Mouse (Mus musculus) liver, embryonic 16.5 days (tissue): Measurements from ENCODE around the gene Dnal4. TPM values are rescaled to one million over a fixed set of nuclear protein-coding genes. Genes with fewer than 3 reads are reported as not detected.
"Not testable (repeated sequence)": the region's sequence is repeated elsewhere in the genome, so short reads cannot be mapped to it uniquely, and the experiment has no call there.

Source experiments
- ATAC-seq: fragments of 200-750 bp; cut with Nextera tagmentation; 2 replicates; pipeline ENCODE4 v1.8.0; 2017; ENCODE audit warnings: low read depth, mild to moderate bottlenecking, moderate number of reproducible peaks, moderate library complexity
- H3K27ac ChIP-seq: fragments of 300-500 bp; sonication (generic); 2 replicates; pipeline ENCODE4 v1.5.1; 2014; ENCODE audit warnings: mild to moderate bottlenecking, low read length
- H3K27me3 ChIP-seq: fragments of 300-500 bp; sonication (generic); 2 replicates; pipeline ENCODE4 v1.6.1; 2014; ENCODE audit warnings: low read depth, low read length, mixed read lengths; ENCODE audit not compliant: control insufficient read depth, insufficient read depth
- H3K36me3 ChIP-seq: fragments of 300-500 bp; sonication (generic); 2 replicates; pipeline ENCODE4 v1.6.1; 2014; ENCODE audit warnings: mild to moderate bottlenecking; ENCODE audit not compliant: control insufficient read depth, insufficient read depth
- H3K4me1 ChIP-seq: fragments of 300-500 bp; sonication (generic); 2 replicates; pipeline ENCODE4 v1.6.1; 2014; ENCODE audit warnings: low read depth, low read length, mixed read lengths; ENCODE audit not compliant: control insufficient read depth
- H3K4me2 ChIP-seq: fragments of 300-500 bp; sonication (generic); 2 replicates; pipeline ENCODE4 v1.6.1; 2014; ENCODE audit warnings: low read depth, low read length, mixed read lengths
- H3K4me3 ChIP-seq: fragments of 300-500 bp; sonication (generic); 2 replicates; pipeline ENCODE4 v1.5.1; 2014; ENCODE audit warnings: low read depth, mild to moderate bottlenecking, low read length
- H3K9ac ChIP-seq: fragments of 300-500 bp; sonication (generic); 2 replicates; pipeline ENCODE4 v1.6.1; 2014; ENCODE audit warnings: low read depth, low read length
- H3K9me3 ChIP-seq: fragments of 300-500 bp; sonication (generic); replicated peaks from 2 replicates; pipeline ENCODE4 v1.6.1; 2016; ENCODE audit warnings: low read length; ENCODE audit not compliant: control insufficient read depth
- WGBS: fragments of 180-500 bp; shearing (Covaris S2); extraction: QIAGEN DNeasy Blood & Tissue Kit; methylation state at CpG from one replicate; pipeline ENCODE4 v1.1.7; 2014; ENCODE audit not compliant: insufficient replicate concordance; 5-methylcytosine and 5-hydroxymethylcytosine counted together
- polyA plus RNA-seq: library from polyadenylated mRNA; unstranded; fragments of >200 nt; fragmentation: Nextera tagmentation; extraction: Ambion mirVana; gene quantifications from 2 replicates; pipeline ENCODE4 v1.2.1, GENCODE M21; 2015

The Dnal4 gene
- polyA plus RNA-seq, 1 experiment from 2014 or later, result 8.3 TPM

- not testable (repeated sequence) for H3K36me3 ChIP-seq, H3K9me3 ChIP-seq, H3K27ac ChIP-seq, H3K27me3 ChIP-seq, H3K4me2 ChIP-seq, H3K4me3 ChIP-seq, H3K4me1 ChIP-seq, ATAC-seq, H3K9ac ChIP-seq
- 28% methylated on average over 2 of the region's 2 CpGs for WGBS
Observed at GRCm38 (mm10) chr15:79812840-79813239, 35.2 kb upstream of the Dnal4 start.

- no peak overlapping the region for H3K4me3 ChIP-seq
- no peak overlapping the region for H3K27ac ChIP-seq
- 38% methylated on average over 4 of the region's 4 CpGs for WGBS
- H3K9me3 ChIP-seq, result no peaks in the 10 kb centered on the region
- H3K9ac ChIP-seq, result no peak overlapping the region
- H3K4me1 ChIP-seq, result no peaks in the 10 kb centered on the region
- no peak for ATAC-seq
- no peaks in the 10 kb centered on the region for H3K36me3 ChIP-seq
- H3K27me3 ChIP-seq, result peaks cover 26% of the 10 kb centered on the region
- no peak overlapping the region for H3K4me2 ChIP-seq
Observed at GRCm38 (mm10) chr15:79810997-79811396, 33.3 kb upstream of the Dnal4 start.

- no peaks in the 10 kb centered on the region for H3K4me1 ChIP-seq
- H3K4me3 ChIP-seq, result no peak overlapping the region
- H3K27me3 ChIP-seq, result peaks cover 35% of the 10 kb centered on the region
- H3K9ac ChIP-seq, result no peak overlapping the region
- ATAC-seq, result no peak
- H3K4me2 ChIP-seq, result no peak overlapping the region
- no peak overlapping the region for H3K27ac ChIP-seq
- WGBS, result 37% methylated on average over 3 of the region's 3 CpGs
- H3K9me3 ChIP-seq, result no peaks in the 10 kb centered on the region
- H3K36me3 ChIP-seq, result no peaks in the 10 kb centered on the region
Observed at GRCm38 (mm10) chr15:79810061-79810460, 32.4 kb upstream of the Dnal4 start.

DNA sequence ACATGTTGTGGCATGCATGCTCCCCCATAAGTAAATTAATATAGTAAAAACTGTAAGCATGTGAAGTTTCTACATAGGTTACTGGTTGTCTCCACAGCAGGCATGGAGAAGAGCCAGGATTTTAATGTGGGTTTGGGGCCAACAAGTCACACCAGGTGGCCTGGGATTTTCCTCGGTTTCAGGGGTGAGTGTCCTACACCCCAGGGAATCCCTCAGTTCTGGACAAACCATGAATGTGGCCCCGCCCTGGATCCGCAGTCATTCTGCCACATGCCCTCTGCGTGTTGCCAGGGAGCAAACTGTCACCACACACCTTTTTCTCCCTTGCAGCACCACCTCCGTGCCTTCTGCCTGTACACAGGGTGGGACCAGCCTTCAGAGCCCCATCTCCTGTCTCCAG is 31.0 kb upstream of the Dnal4 start:
- no peaks in the 10 kb centered on the region for H3K9me3 ChIP-seq
- H3K4me3 ChIP-seq, result no peak overlapping the region
- H3K27ac ChIP-seq, result no peak overlapping the region
- H3K4me2 ChIP-seq, result no peak overlapping the region
- H3K4me1 ChIP-seq, result no peaks in the 10 kb centered on the region; the same call in none of the 2 replicates
- 46% methylated on average over 5 of the region's 5 CpGs for WGBS
- peaks cover 47% of the 10 kb centered on the region for H3K27me3 ChIP-seq
- H3K36me3 ChIP-seq, result no peaks in the 10 kb centered on the region
- no peak for ATAC-seq
- H3K9ac ChIP-seq, result no peak overlapping the region

GRCm38 (mm10) chr15:79808114-79808513 is 30.5 kb upstream of the Dnal4 start:
- no peaks in the 10 kb centered on the region for H3K9me3 ChIP-seq

GRCm38 (mm10) chr15:79807050-79807449 is 29.4 kb upstream of the Dnal4 start:
- Histone ChIP-seq H3K27me3 (peaks cover 63% of the 10 kb centered on the region), H3K9ac (no peak overlapping the region), H3K4me3 (no peak overlapping the region), H3K27ac (no peak overlapping the region), H3K4me2 (no peak overlapping the region), H3K36me3 (no peaks in the 10 kb centered on the region), H3K4me1 (no peaks in the 10 kb centered on the region; the same call in none of the 2 replicates), H3K9me3 (no peaks in the 10 kb centered on the region)
- no peak for ATAC-seq
- WGBS, result 27% methylated on average over 1 of the region's 1 CpGs

More at GRCm38 (mm10) chr15:79808114-79808513, 30.5 kb upstream of the Dnal4 start:
- WGBS, result 22% methylated on average over 5 of the region's 5 CpGs
- no peak for ATAC-seq
- Histone ChIP-seq H3K4me1 (no peaks in the 10 kb centered on the region; the same call in none of the 2 replicates), H3K27ac (no peak overlapping the region), H3K27me3 (peaks cover 53% of the 10 kb centered on the region), H3K4me3 (no peak overlapping the region), H3K9ac (no peak overlapping the region), H3K4me2 (no peak overlapping the region), H3K36me3 (no peaks in the 10 kb centered on the region)

GRCm38 (mm10) chr15:79805246-79805645 is 27.6 kb upstream of the Dnal4 start:
- Histone ChIP-seq H3K4me2 (no peak overlapping the region), H3K27ac (no peak overlapping the region), H3K4me1 (no peaks in the 10 kb centered on the region; the same call in none of the 2 replicates), H3K9me3 (no peaks in the 10 kb centered on the region), H3K36me3 (no peaks in the 10 kb centered on the region), H3K9ac (no peak overlapping the region), H3K27me3 (peaks cover 70% of the 10 kb centered on the region), H3K4me3 (no peak overlapping the region)
- 25% methylated on average over 8 of the region's 8 CpGs for WGBS
- ATAC-seq, result no peak

GRCm38 (mm10) chr15:79804352-79805071 is 26.9 kb upstream of the Dnal4 start, which contains the start of gene Nptxr:
Nptxr (minus strand) TSS chr15:79804766.
- peaks cover 70% of the 10 kb centered on the region for H3K27me3 ChIP-seq
- no peaks in the 10 kb centered on the region; the same call in none of the 2 replicates for H3K4me1 ChIP-seq
- H3K4me3 ChIP-seq, result peak within 1 kb of the TSS; percentile 55
- H3K9ac ChIP-seq, result no peak within 1 kb of the TSS
- no peaks in the 10 kb centered on the region for H3K9me3 ChIP-seq
- H3K36me3 ChIP-seq, result no peaks in the 10 kb centered on the region
- H3K27ac ChIP-seq, result no peak within 1 kb of the TSS
- peak; percentile 50 for ATAC-seq
- WGBS, result under 1% methylated on average over 63 of the region's 91 CpGs
- H3K4me2 ChIP-seq, result peak within 1 kb of the TSS; percentile 64

DNA sequence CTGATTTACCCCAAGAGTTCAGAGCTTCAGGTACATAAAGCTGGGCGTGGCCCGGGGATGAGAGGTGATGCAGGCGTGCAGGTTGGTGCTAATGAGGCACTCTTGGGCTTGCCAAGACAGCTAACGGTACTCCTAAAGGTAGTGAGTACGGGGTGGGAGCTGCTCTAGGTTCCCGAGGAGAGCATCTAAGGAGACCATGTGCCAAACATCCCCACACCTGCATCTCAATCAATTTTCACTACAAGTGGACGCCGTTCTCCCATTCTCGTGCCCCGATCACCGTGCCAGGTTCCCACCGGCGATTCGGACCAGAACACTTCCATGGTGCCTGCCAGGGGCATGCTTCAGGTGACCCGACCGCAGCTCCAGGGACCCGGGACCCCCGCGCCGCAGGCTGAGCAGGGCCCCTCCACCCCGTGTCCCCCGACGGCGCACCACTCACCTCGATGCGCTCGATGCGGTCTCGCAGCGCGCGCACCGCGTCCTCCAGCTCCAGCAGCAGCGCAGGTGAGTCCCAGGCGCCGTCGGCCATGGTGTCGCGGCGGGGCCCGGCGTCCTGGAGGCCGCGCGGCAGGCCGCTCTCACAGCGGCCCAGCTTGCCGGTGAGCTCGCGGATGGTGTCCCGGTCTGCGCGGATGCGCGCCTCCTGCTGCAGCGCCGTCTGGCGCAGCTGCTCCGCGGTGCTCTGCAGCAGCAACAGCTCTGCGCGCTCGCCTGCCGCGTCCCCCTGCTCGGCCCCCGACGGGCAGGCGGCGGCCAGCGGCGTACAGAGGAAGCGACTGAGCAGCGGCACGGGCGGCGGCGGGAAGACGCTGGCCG is 26.1 kb upstream of the Dnal4 start:
- 5% methylated on average over 81 of the region's 81 CpGs for WGBS
- ATAC-seq, result no peak
- Histone ChIP-seq H3K27me3 (peaks cover 70% of the 10 kb centered on the region), H3K4me1 (no peaks in the 10 kb centered on the region; the same call in none of the 2 replicates), H3K36me3 (no peaks in the 10 kb centered on the region), H3K9me3 (no peaks in the 10 kb centered on the region), H3K27ac (no peak overlapping the region), H3K4me2 (peak overlapping the region; percentile 64), H3K9ac (no peak overlapping the region), H3K4me3 (peak overlapping the region; percentile 55)
